Mouse (Mus musculus) testis, adult 10 weeks (tissue): ENCODE data around the gene Camk1d. TPM values are rescaled to one million over a fixed set of nuclear protein-coding genes. Genes with fewer than 3 reads are reported as not detected.

Experiments
- polyA plus RNA-seq: library from polyadenylated mRNA; stranded (reverse); fragments of 350-450 nt; fragmentation: Illumina TruSeq; extraction: RNeasy Lipid Tissue Mini Kit (QIAGEN cat#74804); gene quantifications from one replicate; pipeline ENCODE4 v1.2.3, GENCODE M21; 2014; ENCODE audit warnings: low read depth, low replicate concordance

Camk1d gene
- 3.2 TPM for polyA plus RNA-seq

DNA sequence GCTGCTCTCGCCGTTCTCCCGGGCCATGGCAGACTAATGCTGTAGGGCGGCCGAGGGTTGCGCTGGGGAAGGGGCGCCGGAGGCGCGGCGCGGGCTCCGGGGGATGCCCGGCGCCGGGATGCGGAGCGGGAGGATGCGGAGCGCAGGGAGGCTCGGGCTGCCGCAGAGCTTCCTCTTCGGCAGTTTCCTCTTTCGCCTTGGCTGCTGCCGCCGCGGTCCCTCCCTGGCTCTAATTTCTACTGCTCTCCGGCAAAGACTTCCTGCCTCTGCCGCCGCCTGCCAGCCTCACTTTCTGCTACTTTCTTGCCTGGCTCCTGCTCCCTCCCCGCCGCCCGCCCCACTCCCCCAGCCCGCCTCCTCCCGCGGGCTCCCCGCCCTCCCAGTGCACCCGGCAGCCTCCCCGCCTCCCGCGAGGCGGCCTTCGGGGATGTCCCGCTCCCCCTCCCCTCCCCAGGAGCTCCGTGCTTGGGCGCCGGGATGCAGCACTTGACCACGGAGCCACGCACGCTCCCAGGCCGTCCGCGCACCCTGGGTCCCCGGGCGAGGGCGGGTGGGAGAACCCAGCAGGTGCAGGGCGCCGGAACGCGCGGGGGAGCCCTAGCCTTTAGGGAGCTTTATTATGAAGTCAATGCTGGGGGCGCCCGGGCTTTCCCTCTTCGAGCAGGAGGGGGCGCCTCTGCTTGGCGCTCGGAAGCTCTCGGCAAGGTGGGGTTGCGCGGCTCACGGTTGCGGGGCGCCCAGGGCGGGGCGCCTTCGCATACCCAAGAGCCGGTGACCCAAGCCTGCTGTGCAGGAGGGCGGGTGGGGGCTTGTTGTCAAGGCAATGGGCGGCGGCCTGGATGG is at the start of gene Camk1d:
Gene Camk1d, minus strand, starts transcription at position 305 of the 843 bp plus-strand sequence.

Other genes with a start within 250 kb of the Camk1d start
- 12.5 TPM for gene Nudt5, start 130.5 kb upstream of the Camk1d start, polyA plus RNA-seq
- 126 TPM for gene Cdc123, start 130.6 kb upstream of the Camk1d start, polyA plus RNA-seq
- gene Gm13199, start 148.4 kb upstream of the Camk1d start, polyA plus RNA-seq: not detected
- 92.2 TPM for gene Sec61a2, start 180.9 kb upstream of the Camk1d start, polyA plus RNA-seq
- gene Dhtkd1, start 228.3 kb upstream of the Camk1d start, polyA plus RNA-seq: 3.2 TPM
- 80.6 TPM for gene Upf2, start 237.0 kb upstream of the Camk1d start, polyA plus RNA-seq